Mouse (Mus musculus) limb, embryonic 11.5 days (tissue): Measurements from ENCODE around the gene Prss53. TPM values are rescaled to one million over a fixed set of nuclear protein-coding genes. Genes with fewer than 3 reads are reported as not detected.
A peak's percentile ranks its signal among the peaks of the same experiment; 100 is the strongest.
"Not testable (repeated sequence)": the region's sequence is repeated elsewhere in the genome, so short reads cannot be mapped to it uniquely, and the experiment has no call there.

Experiments
- ATAC-seq: fragments of 200-750 bp; cut with Nextera tagmentation; 2 replicates; pipeline ENCODE4 v1.8.0; 2017; ENCODE audit warnings: low read depth; ENCODE audit not compliant: insufficient number of reproducible peaks, low FRiP score, low TSS enrichment
- DNase-seq: peaks from one replicate; pipeline ENCODE4 v3.0.0-alpha.2; 2015; ENCODE audit warnings: low spot score
- H3K27ac ChIP-seq: fragments of 300-500 bp; sonication (generic); replicated peaks from 2 replicates; pipeline ENCODE4 v1.5.1; 2014; ENCODE audit warnings: low read depth, mild to moderate bottlenecking, low read length
- H3K27me3 ChIP-seq: fragments of 300-500 bp; sonication (generic); 2 replicates; pipeline ENCODE4 v1.6.1; 2014; ENCODE audit warnings: mild to moderate bottlenecking, low read length, mixed read lengths; ENCODE audit not compliant: control insufficient read depth, insufficient read depth
- H3K36me3 ChIP-seq: fragments of 300-500 bp; sonication (generic); 2 replicates; pipeline ENCODE4 v1.6.1; 2014; ENCODE audit warnings: mild to moderate bottlenecking, low read length, moderate library complexity, mixed read lengths; ENCODE audit not compliant: control insufficient read depth, insufficient read depth
- H3K4me1 ChIP-seq: fragments of 300-500 bp; sonication (generic); 2 replicates; pipeline ENCODE4 v1.6.1; 2014; ENCODE audit warnings: low read length, mixed read lengths; ENCODE audit not compliant: control insufficient read depth, insufficient read depth
- H3K4me2 ChIP-seq: fragments of 300-500 bp; sonication (generic); 2 replicates; pipeline ENCODE4 v1.6.1; 2014; ENCODE audit warnings: low read depth, mild to moderate bottlenecking, moderate library complexity; ENCODE audit not compliant: severe bottlenecking
- H3K4me3 ChIP-seq: fragments of 300-500 bp; sonication (generic); 2 replicates; pipeline ENCODE4 v1.5.1; 2014; ENCODE audit warnings: low read depth, low read length
- H3K9ac ChIP-seq: fragments of 300-500 bp; sonication (generic); 2 replicates; pipeline ENCODE4 v1.6.1; 2014; ENCODE audit warnings: mild to moderate bottlenecking, low read length
- H3K9me3 ChIP-seq: fragments of 300-500 bp; sonication (generic); 2 replicates; pipeline ENCODE4 v1.6.1; 2016; ENCODE audit warnings: low read length; ENCODE audit not compliant: control insufficient read depth
- WGBS: fragments of 180-500 bp; shearing (Covaris S2); extraction: QIAGEN DNeasy Blood & Tissue Kit; methylation state at CpG from one replicate; pipeline ENCODE4 v1.1.7; 2014; 5-methylcytosine and 5-hydroxymethylcytosine counted together
- polyA plus RNA-seq: library from polyadenylated mRNA; unstranded; fragments of >200 nt; fragmentation: Nextera tagmentation; extraction: Ambion mirVana; gene quantifications from 2 replicates; pipeline ENCODE4 v1.2.1, GENCODE M21; 2014

The Prss53 gene
- polyA plus RNA-seq, 1 experiment from 2014 or later, result 0.85 TPM

GRCm38 (mm10) chr7:127907939-127908338, 17.2 kb upstream of the Prss53 start:
- ATAC-seq (no peak), DNase-seq (no peak)
- Histone ChIP-seq H3K27me3 (no peaks in the 10 kb centered on the region), H3K4me2 (no peak overlapping the region), H3K36me3 (peaks cover 20% of the 10 kb centered on the region), H3K4me3 (no peak overlapping the region), H3K4me1 (0 out of 2 replicates have a peak, but pooled peaks cover 3% of the 10 kb centered on the region), H3K9me3 (no peaks in the 10 kb centered on the region), H3K9ac (no peak overlapping the region), H3K27ac (no peak overlapping the region)
- 98% methylated on average over 12 of the region's 12 CpGs for WGBS

GRCm38 (mm10) chr7:127903971-127904796, 13.4 kb upstream of the Prss53 start, which contains the start of gene Bckdk:
Bckdk (plus strand) TSS chr7:127904082.
- Histone ChIP-seq H3K4me2 (peak within 1 kb of the TSS; percentile 84), H3K9me3 (no peaks in the 10 kb centered on the region), H3K4me1 (no peaks in the 10 kb centered on the region), H3K4me3 (peak within 1 kb of the TSS; percentile 61), H3K36me3 (peaks cover 20% of the 10 kb centered on the region), H3K27me3 (no peaks in the 10 kb centered on the region), H3K27ac (peak within 1 kb of the TSS; percentile 72), H3K9ac (peak within 1 kb of the TSS; percentile 91)
- 7% methylated on average over 38 of the region's 38 CpGs for WGBS
- peak; percentile 89 for DNase-seq
- ATAC-seq, result peak; percentile 83

- Histone ChIP-seq H3K4me2 (no peak overlapping the region), H3K27me3 (no peaks in the 10 kb centered on the region), H3K36me3 (peaks cover 5% of the 10 kb centered on the region; the same call in 1 of the 2 replicates), H3K9me3 (no peaks in the 10 kb centered on the region), H3K9ac (no peak overlapping the region), H3K4me3 (no peak overlapping the region), H3K27ac (no peak overlapping the region), H3K4me1 (no peaks in the 10 kb centered on the region)
- WGBS, result 83% methylated on average over 2 of the region's 2 CpGs
- no peak for DNase-seq
- no peak for ATAC-seq
Observed at GRCm38 (mm10) chr7:127901772-127902171, 11.0 kb upstream of the Prss53 start.

- Histone ChIP-seq H3K4me1 (no peaks in the 10 kb centered on the region), H3K27me3 (no peaks in the 10 kb centered on the region), H3K9ac (no peak overlapping the region), H3K4me2 (no peak overlapping the region), H3K36me3 (no peaks in the 10 kb centered on the region; the same call in 1 of the 2 replicates), H3K9me3 (no peaks in the 10 kb centered on the region), H3K27ac (no peak overlapping the region), H3K4me3 (no peak overlapping the region)
- no peak for ATAC-seq
- no peak for DNase-seq
- WGBS, result 52% methylated on average over 7 of the region's 7 CpGs
Observed at GRCm38 (mm10) chr7:127899997-127900396, 9.2 kb upstream of the Prss53 start.

- H3K4me1 ChIP-seq, result 0 out of 2 replicates have a peak, but pooled peaks cover 5% of the 10 kb centered on the region
- no peak for ATAC-seq
- H3K4me3 ChIP-seq, result no peak overlapping the region
- 36% methylated on average over 10 of the region's 10 CpGs for WGBS
- H3K27ac ChIP-seq, result no peak overlapping the region
- no peaks in the 10 kb centered on the region for H3K27me3 ChIP-seq
- no peaks in the 10 kb centered on the region for H3K9me3 ChIP-seq
- no peaks in the 10 kb centered on the region; the same call in 1 of the 2 replicates for H3K36me3 ChIP-seq
- no peak overlapping the region for H3K9ac ChIP-seq
- no peak overlapping the region for H3K4me2 ChIP-seq
- DNase-seq, result no peak
Observed at GRCm38 (mm10) chr7:127898179-127898956, 7.6 kb upstream of the Prss53 start.

GRCm38 (mm10) chr7:127897542-127897941, 6.8 kb upstream of the Prss53 start:
- Histone ChIP-seq H3K9me3 (no peaks in the 10 kb centered on the region), H3K4me3 (no peak overlapping the region), H3K27ac (no peak overlapping the region), H3K9ac (no peak overlapping the region), H3K36me3 (no peaks in the 10 kb centered on the region; the same call in 1 of the 2 replicates), H3K4me2 (no peak overlapping the region), H3K27me3 (no peaks in the 10 kb centered on the region), H3K4me1 (0 out of 2 replicates have a peak, but pooled peaks cover 5% of the 10 kb centered on the region)
- no peak for DNase-seq
- ATAC-seq, result no peak
- 91% methylated on average over 7 of the region's 7 CpGs for whole genome bisulfite sequencing

GRCm38 (mm10) chr7:127896384-127896783, 5.6 kb upstream of the Prss53 start:
- Histone ChIP-seq H3K9me3 (no peaks in the 10 kb centered on the region), H3K27ac (no peak overlapping the region), H3K27me3 (no peaks in the 10 kb centered on the region), H3K36me3 (no peaks in the 10 kb centered on the region; the same call in 1 of the 2 replicates), H3K9ac (no peak overlapping the region), H3K4me1 (0 out of 2 replicates have a peak, but pooled peaks cover 5% of the 10 kb centered on the region), H3K4me2 (no peak overlapping the region), H3K4me3 (no peak overlapping the region)
- WGBS, result 57% methylated on average over 13 of the region's 13 CpGs
- ATAC-seq, result no peak
- peak; percentile 66 for DNase-seq

- H3K4me3 ChIP-seq, result peak overlapping the region; percentile 45; the same call in 1 of the 2 replicates
- not testable (repeated sequence) for H3K27me3 ChIP-seq, H3K4me1 ChIP-seq, H3K27ac ChIP-seq, H3K36me3 ChIP-seq, H3K9me3 ChIP-seq, DNase-seq, H3K9ac ChIP-seq
- 65% methylated on average over 7 of the region's 7 CpGs for WGBS
- peak; percentile 18; the same call in 1 of the 2 replicates for ATAC-seq
- peak overlapping the region; percentile 73; the same call in 1 of the 2 replicates for H3K4me2 ChIP-seq
Observed at GRCm38 (mm10) chr7:127895891-127896290, 5.1 kb upstream of the Prss53 start.
